Mouse (Mus musculus) brain, embryonic 14.5 days (tissue): ENCODE measurements around the gene Dqx1.

Experiments
- CTCF ChIP-seq: fragments of 200-500 bp; IDR thresholded peaks from 2 replicates; pipeline ENCODE4 v1.5.1; 2012; ENCODE audit warnings: inconsistent platforms, mild to moderate bottlenecking, moderate library complexity, borderline replicate concordance; ENCODE audit not compliant: insufficient read depth, insufficient read length; ENCODE audit errors: extremely low read depth
- POLR2A ChIP-seq: fragments of 200-500 bp; IDR thresholded peaks from 2 replicates; pipeline ENCODE4 v1.6.1; 2012; ENCODE audit warnings: mild to moderate bottlenecking, inconsistent platforms, borderline replicate concordance; ENCODE audit not compliant: poor library complexity, insufficient read depth, insufficient read length, severe bottlenecking; ENCODE audit errors: extremely low read depth

DNA sequence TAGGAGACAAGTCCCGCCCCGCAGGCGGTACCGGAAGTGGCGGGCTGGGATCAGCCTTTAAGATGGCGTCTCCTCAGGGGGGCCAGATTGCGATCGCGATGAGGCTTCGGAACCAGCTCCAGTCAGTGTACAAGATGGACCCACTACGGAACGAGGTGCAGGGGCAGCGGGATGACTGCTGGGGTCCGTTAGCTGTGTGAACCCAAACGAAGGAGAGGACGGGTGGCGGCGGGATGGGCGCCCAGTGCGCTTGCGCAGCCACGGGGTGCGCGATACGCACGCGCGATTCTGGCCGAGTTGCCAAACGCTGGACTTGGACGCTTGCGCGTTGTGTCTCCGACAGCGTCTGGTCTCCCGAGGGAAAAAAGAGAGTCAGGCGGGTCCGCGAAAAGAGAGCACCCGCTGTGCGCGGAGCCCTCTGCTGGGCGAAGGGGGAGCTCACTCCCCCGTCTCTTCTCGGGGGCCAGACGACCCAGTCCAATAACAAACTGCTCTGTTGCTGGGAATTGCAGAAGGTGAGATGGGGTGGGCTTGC is 20.7 kb downstream of the Dqx1 start:
- 0 out of 2 replicates have a peak, but pooled peaks have one; percentile 20 for TF ChIP-seq POLR2A
- TF ChIP-seq CTCF, result peak; percentile 49; the same call in 1 of the 2 replicates
